Mouse (Mus musculus): ENCODE measurements around the gene Col5a1. TPM values are rescaled to one million over a fixed set of nuclear protein-coding genes. Genes with fewer than 3 reads are reported as not detected.

Col5a1 gene
- polyA plus RNA-seq, 1 experiment from 2014 or later = 0.03 TPM

- Histone ChIP-seq H3K36me3 (ENCODE audit: inconsistent target) (no peaks in the 10 kb centered on the region), H3K79me2 (ENCODE audit: inconsistent target) (no peaks in the 10 kb centered on the region), H3K27ac (no peak overlapping the region), H3K4me3 (ENCODE audit: inconsistent target) (no peak overlapping the region)
- 71% methylated on average over 11 of the region's 13 CpGs for WGBS (ENCODE audit: missing documents)
These were observed 104.4 kb downstream of the Col5a1 start for GRCm38 (mm10) chr2:27990430-27991211.

GRCm38 (mm10) chr2:27993416-27993815 is 107.2 kb downstream of the Col5a1 start:
- Histone ChIP-seq H3K79me2 (ENCODE audit: inconsistent target) (no peaks in the 10 kb centered on the region), H3K4me3 (ENCODE audit: inconsistent target) (no peak overlapping the region), H3K36me3 (ENCODE audit: inconsistent target) (no peaks in the 10 kb centered on the region), H3K27ac (no peak overlapping the region)
- WGBS (ENCODE audit: missing documents) = 82% methylated on average over 5 of the region's 5 CpGs

DNA sequence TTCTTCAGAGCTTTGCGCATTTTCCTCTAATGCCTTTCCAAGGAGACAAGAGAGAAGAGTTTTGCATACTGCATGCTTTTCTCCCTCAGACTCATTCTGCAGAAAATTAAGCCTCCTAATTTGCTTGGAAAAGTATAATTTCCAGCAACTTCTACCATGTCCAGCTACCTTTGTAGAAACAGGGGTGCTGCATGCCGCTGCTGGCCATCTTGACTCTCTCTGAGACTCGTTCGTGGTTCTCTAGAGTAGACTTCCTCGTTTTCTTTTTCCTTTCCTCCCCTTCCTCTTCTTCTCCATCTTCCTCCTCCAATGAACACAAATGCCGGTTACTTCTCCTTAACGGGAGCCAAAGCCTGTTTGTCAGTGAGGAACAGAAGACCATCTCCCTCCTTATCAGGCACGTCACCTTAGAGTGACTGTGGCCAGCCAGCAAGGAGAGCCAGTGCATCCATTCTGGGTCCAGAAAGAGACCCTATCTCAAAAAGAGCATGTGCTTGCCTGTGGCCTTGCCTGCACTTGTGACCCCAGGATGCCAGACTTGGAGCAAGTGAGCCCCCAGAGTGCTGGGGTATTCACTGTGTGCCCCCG is 113.9 kb downstream of the Col5a1 start:
- Histone ChIP-seq H3K27ac (no peak overlapping the region), H3K79me2 (ENCODE audit: inconsistent target) (no peaks in the 10 kb centered on the region), H3K36me3 (ENCODE audit: inconsistent target) (no peaks in the 10 kb centered on the region), H3K4me3 (ENCODE audit: inconsistent target) (no peak overlapping the region)
- 26% methylated on average over 9 of the region's 9 CpGs for WGBS (ENCODE audit: missing documents)

GRCm38 (mm10) chr2:28000660-28001059 is 114.4 kb downstream of the Col5a1 start:
- no peaks in the 10 kb centered on the region for H3K79me2 ChIP-seq (ENCODE audit: inconsistent target)
- H3K4me3 ChIP-seq (ENCODE audit: inconsistent target) = no peak overlapping the region
- no peak overlapping the region for H3K27ac ChIP-seq
- 87% methylated on average over 3 of the region's 3 CpGs for WGBS (ENCODE audit: missing documents)
- H3K36me3 ChIP-seq (ENCODE audit: inconsistent target) = no peaks in the 10 kb centered on the region

- no peaks in the 10 kb centered on the region for H3K79me2 ChIP-seq (ENCODE audit: inconsistent target)
- no peaks in the 10 kb centered on the region for H3K36me3 ChIP-seq (ENCODE audit: inconsistent target)
- no peak overlapping the region for H3K4me3 ChIP-seq (ENCODE audit: inconsistent target)
- WGBS (ENCODE audit: missing documents) = 95% methylated on average over 11 of the region's 11 CpGs
- no peak overlapping the region for H3K27ac ChIP-seq
These were observed 115.0 kb downstream of the Col5a1 start for GRCm38 (mm10) chr2:28001206-28001605.

DNA sequence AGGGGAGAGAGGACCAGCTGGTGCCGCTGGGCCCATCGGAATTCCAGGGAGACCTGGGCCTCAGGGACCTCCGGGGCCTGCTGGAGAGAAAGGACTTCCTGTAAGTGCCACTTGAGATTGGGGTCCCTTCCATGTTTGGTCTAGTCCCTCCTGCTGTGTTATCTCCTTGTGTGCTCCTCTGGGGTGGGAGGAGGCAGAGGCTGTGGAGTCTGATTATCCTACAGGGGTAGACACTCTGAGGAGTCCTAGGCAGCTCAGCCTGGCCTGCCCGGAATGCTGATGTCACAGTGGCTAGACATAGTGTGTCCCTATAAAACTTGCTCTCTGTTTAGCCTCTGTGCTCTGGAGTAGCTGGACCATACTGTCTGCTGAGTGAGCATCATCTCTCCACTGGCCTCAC is 119.0 kb downstream of the Col5a1 start:
- Histone ChIP-seq H3K4me3 (ENCODE audit: inconsistent target) (no peak overlapping the region), H3K36me3 (ENCODE audit: inconsistent target) (no peaks in the 10 kb centered on the region), H3K79me2 (ENCODE audit: inconsistent target) (no peaks in the 10 kb centered on the region), H3K27ac (no peak overlapping the region)
- WGBS (ENCODE audit: missing documents) = 81% methylated on average over 4 of the region's 4 CpGs

DNA sequence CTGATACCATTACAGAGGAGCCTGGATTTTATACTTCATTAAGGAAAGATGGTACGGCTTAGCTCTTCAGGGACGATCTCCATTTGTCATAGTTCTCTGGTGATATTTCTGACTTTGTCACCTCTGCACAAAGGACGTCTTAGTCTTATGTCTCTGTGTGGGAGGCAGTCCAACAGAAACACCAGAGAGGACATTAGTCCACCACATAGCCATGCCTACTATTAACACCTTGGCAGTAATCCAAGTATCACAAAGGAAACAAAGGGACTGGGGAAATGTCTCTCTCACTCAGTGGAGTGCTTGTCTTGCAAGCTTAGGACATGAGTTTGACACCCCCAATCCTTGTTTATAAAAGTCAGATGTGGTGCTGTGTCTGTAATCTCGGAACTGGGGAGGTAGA is 122.0 kb downstream of the Col5a1 start:
- H3K79me2 ChIP-seq (ENCODE audit: inconsistent target) = no peaks in the 10 kb centered on the region
- H3K4me3 ChIP-seq (ENCODE audit: inconsistent target) = no peak overlapping the region
- no peak overlapping the region for H3K27ac ChIP-seq
- WGBS (ENCODE audit: missing documents) = 77% methylated on average over 4 of the region's 4 CpGs
- no peaks in the 10 kb centered on the region for H3K36me3 ChIP-seq (ENCODE audit: inconsistent target)

DNA sequence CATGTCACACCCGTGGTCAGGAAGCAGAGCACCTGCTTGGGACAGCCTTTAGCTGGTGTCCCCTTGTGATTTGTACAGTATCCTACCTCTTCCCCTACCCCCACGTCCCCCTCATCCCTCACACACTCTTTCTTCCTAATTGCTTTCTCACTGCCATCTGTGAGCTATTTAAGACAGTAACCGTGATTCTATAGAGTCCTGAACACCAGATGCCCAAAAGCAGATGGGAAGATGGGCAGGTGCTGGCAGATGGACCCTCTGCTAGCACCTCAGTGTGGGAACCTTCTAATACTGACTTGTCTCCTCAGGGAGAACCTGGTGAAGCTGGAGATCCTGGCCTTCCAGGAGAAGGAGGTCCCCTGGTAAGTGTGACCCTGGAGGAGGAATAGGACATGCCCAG is 126.1 kb downstream of the Col5a1 start:
- Histone ChIP-seq H3K4me3 (ENCODE audit: inconsistent target) (no peak overlapping the region), H3K79me2 (ENCODE audit: inconsistent target) (no peaks in the 10 kb centered on the region), H3K27ac (no peak overlapping the region), H3K36me3 (ENCODE audit: inconsistent target) (no peaks in the 10 kb centered on the region)
- WGBS (ENCODE audit: missing documents) = 73% methylated on average over 3 of the region's 3 CpGs

DNA sequence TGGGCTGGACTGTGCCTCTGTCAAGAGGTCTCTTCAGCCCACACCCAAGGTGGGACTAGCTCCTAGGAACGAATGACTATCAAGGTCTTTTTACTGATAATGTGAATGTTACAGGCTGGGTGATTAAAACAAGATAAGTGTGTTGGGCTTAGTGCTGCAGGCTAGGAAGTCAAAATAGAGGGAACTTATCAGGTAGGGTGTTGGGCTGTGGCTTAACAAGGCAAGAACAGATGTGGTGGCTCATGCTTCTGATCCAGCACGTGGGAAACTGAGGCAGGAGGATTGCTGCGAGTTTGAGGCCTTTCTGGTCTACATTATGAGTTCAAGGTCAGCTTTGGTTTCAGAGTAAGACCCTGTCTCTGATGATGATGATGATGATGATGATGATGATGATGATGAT is 128.6 kb downstream of the Col5a1 start:
- no peak overlapping the region for H3K27ac ChIP-seq
- H3K79me2 ChIP-seq (ENCODE audit: inconsistent target) = no peaks in the 10 kb centered on the region
- no peaks in the 10 kb centered on the region for H3K36me3 ChIP-seq (ENCODE audit: inconsistent target)
- H3K4me3 ChIP-seq (ENCODE audit: inconsistent target) = no peak overlapping the region
- 97% methylated on average over 3 of the region's 3 CpGs for WGBS (ENCODE audit: missing documents)

DNA sequence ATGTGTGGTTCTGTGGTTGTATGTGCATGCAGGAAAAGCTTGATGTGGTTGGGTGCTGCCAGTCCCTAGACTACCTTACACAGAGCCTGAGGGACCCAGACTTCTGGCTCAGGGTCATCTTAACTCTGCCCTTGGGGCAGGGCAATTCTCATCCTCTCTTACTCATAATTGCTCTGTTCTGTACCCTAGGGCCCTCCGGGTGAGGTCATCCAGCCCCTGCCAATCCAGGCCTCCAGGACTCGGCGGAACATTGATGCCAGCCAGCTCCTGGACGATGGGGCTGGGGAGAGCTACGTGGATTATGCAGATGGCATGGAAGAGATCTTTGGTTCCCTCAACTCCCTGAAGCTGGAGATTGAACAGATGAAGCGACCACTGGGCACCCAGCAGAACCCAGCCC is 138.2 kb downstream of the Col5a1 start:
- no peak overlapping the region for H3K4me3 ChIP-seq (ENCODE audit: inconsistent target)
- no peaks in the 10 kb centered on the region for H3K36me3 ChIP-seq (ENCODE audit: inconsistent target)
- no peaks in the 10 kb centered on the region for H3K79me2 ChIP-seq (ENCODE audit: inconsistent target)
- 97% methylated on average over 4 of the region's 6 CpGs for WGBS (ENCODE audit: missing documents)
- no peak overlapping the region for H3K27ac ChIP-seq

DNA sequence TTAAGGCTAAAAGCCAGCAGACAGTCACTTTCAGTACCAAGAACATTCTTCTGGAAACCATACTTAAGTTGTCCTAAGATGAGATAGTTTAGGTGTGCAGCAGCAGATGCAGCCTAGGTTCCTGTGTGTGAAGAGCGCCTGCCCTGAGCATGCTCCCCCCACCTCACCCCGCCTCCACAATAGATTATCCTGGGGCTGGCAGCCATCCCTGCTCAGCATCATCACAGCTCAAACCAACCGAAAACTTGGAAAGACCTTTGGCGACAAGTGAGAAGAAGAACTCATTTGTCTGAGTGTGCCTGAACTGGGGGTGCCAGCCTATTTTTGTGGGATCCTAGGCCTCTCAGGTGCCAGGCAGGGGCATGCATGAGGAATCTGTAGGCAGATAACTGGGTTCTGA is 139.6 kb downstream of the Col5a1 start:
- no peaks in the 10 kb centered on the region for H3K79me2 ChIP-seq (ENCODE audit: inconsistent target)
- H3K36me3 ChIP-seq (ENCODE audit: inconsistent target) = no peaks in the 10 kb centered on the region
- H3K27ac ChIP-seq = no peak overlapping the region
- WGBS (ENCODE audit: missing documents) = 98% methylated on average over 4 of the region's 4 CpGs
- no peak overlapping the region for H3K4me3 ChIP-seq (ENCODE audit: inconsistent target)

DNA sequence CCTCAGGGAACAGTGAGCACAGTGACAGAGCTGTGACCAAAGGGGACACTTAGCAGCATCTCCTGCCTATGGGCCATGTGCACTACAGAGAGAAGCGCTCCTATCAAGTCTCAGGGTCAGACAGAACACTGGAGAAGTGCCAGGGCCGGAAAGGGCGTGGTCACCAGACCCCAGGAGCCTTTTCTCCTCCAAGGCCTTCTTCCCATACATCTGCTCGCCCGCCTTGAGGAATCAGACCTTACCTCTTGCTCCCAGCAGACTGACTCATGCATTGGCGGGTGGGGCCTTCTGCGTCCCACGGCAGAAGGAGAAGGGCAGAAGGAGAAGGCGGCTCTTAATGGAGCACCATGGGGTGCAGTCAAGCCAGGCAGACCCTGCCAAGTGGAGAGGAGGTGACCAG is 145.6 kb downstream of the Col5a1 start:
- no peak overlapping the region for H3K27ac ChIP-seq
- H3K79me2 ChIP-seq (ENCODE audit: inconsistent target) = no peaks in the 10 kb centered on the region
- no peak overlapping the region for H3K4me3 ChIP-seq (ENCODE audit: inconsistent target)
- 84% methylated on average over 9 of the region's 9 CpGs for WGBS (ENCODE audit: missing documents)
- H3K36me3 ChIP-seq (ENCODE audit: inconsistent target) = no peaks in the 10 kb centered on the region

DNA sequence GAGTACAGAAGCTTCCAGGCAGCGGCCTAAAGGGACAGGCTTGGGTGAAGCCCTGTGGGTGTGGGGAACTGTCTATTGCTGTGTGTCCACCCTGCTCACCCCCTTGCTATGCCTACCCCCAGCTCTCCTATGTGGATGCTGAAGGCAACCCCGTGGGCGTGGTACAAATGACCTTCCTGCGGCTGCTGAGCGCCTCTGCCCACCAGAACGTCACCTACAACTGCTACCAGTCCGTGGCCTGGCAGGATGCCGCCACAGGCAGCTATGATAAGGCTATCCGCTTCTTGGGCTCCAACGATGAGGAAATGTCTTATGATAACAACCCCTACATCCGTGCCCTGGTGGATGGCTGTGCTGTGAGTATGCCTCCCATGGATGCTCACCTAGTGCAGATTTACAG is 146.2 kb downstream of the Col5a1 start:
- no peak overlapping the region for H3K4me3 ChIP-seq (ENCODE audit: inconsistent target)
- H3K27ac ChIP-seq = no peak overlapping the region
- H3K79me2 ChIP-seq (ENCODE audit: inconsistent target) = no peaks in the 10 kb centered on the region

GRCm38 (mm10) chr2:28034011-28034710 is 147.9 kb downstream of the Col5a1 start:
- Histone ChIP-seq H3K36me3 (ENCODE audit: inconsistent target) (no peaks in the 10 kb centered on the region), H3K4me3 (ENCODE audit: inconsistent target) (no peak overlapping the region), H3K79me2 (ENCODE audit: inconsistent target) (no peaks in the 10 kb centered on the region), H3K27ac (no peak overlapping the region)
- 90% methylated on average over 13 of the region's 13 CpGs for WGBS (ENCODE audit: missing documents)

More for the DNA sequence above, 146.2 kb downstream of the Col5a1 start:
- no peaks in the 10 kb centered on the region for H3K36me3 ChIP-seq (ENCODE audit: inconsistent target)
- 95% methylated on average over 11 of the region's 11 CpGs for WGBS (ENCODE audit: missing documents)

DNA sequence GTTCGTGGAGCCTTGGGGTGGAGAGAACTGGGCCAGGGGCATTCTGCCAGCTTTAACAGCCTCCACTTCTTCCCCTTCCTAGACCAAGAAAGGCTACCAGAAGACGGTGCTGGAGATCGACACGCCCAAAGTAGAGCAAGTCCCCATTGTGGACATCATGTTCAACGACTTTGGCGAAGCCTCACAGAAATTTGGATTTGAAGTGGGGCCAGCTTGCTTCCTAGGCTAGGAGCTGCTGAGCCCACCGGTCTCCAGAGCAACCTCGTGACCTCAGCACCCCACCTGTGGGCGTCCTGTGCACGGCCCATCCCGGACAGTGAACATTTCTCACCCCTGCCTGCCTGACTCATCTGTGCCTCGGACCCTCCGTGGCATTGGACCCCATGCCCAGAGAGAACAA is 150.6 kb downstream of the Col5a1 start:
- H3K27ac ChIP-seq = no peak overlapping the region
- H3K36me3 ChIP-seq (ENCODE audit: inconsistent target) = no peaks in the 10 kb centered on the region
- WGBS (ENCODE audit: missing documents) = 86% methylated on average over 13 of the region's 13 CpGs
- no peak overlapping the region for H3K4me3 ChIP-seq (ENCODE audit: inconsistent target)
- no peaks in the 10 kb centered on the region for H3K79me2 ChIP-seq (ENCODE audit: inconsistent target)
